Mouse (Mus musculus) thymus, adult 18-20 months (tissue): ENCODE measurements at regions not wholly inside any gene's neighbourhood (a gene's known extent, or its start where the extent isn't known, plus 50 kb on each side); places are given as distances from the start of the nearest gene placed in this dataset.
"Not testable (repeated sequence)": the region's sequence is repeated elsewhere in the genome, so short reads cannot be mapped to it uniquely, and the experiment has no call there.

ENCODE experiments used
- DNase-seq, 2 experiments: peaks; one replicate each; pipeline ENCODE4 v3.0.0; 2022; ENCODE audit warnings: mixed read lengths in 2 of 2

- DNase-seq: no peak
These were observed 172.5 kb downstream of the Msrb3 start for GRCm38 (mm10) chr10:120726369-120726768.

- no peak for DNase-seq
These were observed 176.9 kb downstream of the Msrb3 start for GRCm38 (mm10) chr10:120721956-120722532.

GRCm38 (mm10) chr10:120720981-120721380 is 177.9 kb downstream of the Msrb3 start:
- no peak for DNase-seq

GRCm38 (mm10) chr10:120720061-120720460 is 178.8 kb downstream of the Msrb3 start:
- DNase-seq: no peak

- no peak for DNase-seq
These were observed 181.7 kb downstream of the Msrb3 start for GRCm38 (mm10) chr10:120717159-120717567.

- no peak for DNase-seq
These were observed 182.5 kb downstream of the Msrb3 start for GRCm38 (mm10) chr10:120716391-120716790.

- DNase-seq: no peak
These were observed 190.8 kb downstream of the Msrb3 start for GRCm38 (mm10) chr10:120707771-120708750.

- no peak for DNase-seq
These were observed 192.1 kb downstream of the Msrb3 start for GRCm38 (mm10) chr10:120706684-120707290.

GRCm38 (mm10) chr10:120701833-120702232 is 197.1 kb downstream of the Msrb3 start:
- DNase-seq: peak; percentile 22 to 27

GRCm38 (mm10) chr10:120697275-120697856 is 201.5 kb downstream of the Msrb3 start:
- DNase-seq: no peak

GRCm38 (mm10) chr10:120696481-120696880 is 202.4 kb downstream of the Msrb3 start:
- no peak for DNase-seq

- no peak for DNase-seq
These were observed 204.4 kb downstream of the Msrb3 start for GRCm38 (mm10) chr10:120694472-120694871.

GRCm38 (mm10) chr10:120691451-120691850 is 207.4 kb downstream of the Msrb3 start:
- DNase-seq: no peak

GRCm38 (mm10) chr10:120686123-120686522 is 209.9 kb upstream of the Hmga2 start:
- no peak for DNase-seq

GRCm38 (mm10) chr10:120682021-120682420 is 205.8 kb upstream of the Hmga2 start:
- no peak for DNase-seq

- no peak for DNase-seq
These were observed 203.7 kb upstream of the Hmga2 start for GRCm38 (mm10) chr10:120679982-120680381.

- DNase-seq: no peak
These were observed 202.0 kb upstream of the Hmga2 start for GRCm38 (mm10) chr10:120678277-120678676.

- no peak for DNase-seq
These were observed 199.1 kb upstream of the Hmga2 start for GRCm38 (mm10) chr10:120675369-120675768.

GRCm38 (mm10) chr10:120674321-120675045 is 198.2 kb upstream of the Hmga2 start:
- no peak for DNase-seq

GRCm38 (mm10) chr10:120667678-120668031 is 191.4 kb upstream of the Hmga2 start:
- not testable (repeated sequence) for DNase-seq

- DNase-seq: no peak
These were observed 190.9 kb upstream of the Hmga2 start for GRCm38 (mm10) chr10:120666985-120667677.
